Mouse (Mus musculus): ENCODE results near the gene Zbtb39. TPM values are rescaled to one million over a fixed set of nuclear protein-coding genes. Genes with fewer than 3 reads are reported as not detected.
"Not testable (repeated sequence)": the region's sequence is repeated elsewhere in the genome, so short reads cannot be mapped to it uniquely, and the experiment has no call there.

Gene Zbtb39
- polyA plus RNA-seq, 1 experiment from 2014 or later, result 9.3 TPM

DNA sequence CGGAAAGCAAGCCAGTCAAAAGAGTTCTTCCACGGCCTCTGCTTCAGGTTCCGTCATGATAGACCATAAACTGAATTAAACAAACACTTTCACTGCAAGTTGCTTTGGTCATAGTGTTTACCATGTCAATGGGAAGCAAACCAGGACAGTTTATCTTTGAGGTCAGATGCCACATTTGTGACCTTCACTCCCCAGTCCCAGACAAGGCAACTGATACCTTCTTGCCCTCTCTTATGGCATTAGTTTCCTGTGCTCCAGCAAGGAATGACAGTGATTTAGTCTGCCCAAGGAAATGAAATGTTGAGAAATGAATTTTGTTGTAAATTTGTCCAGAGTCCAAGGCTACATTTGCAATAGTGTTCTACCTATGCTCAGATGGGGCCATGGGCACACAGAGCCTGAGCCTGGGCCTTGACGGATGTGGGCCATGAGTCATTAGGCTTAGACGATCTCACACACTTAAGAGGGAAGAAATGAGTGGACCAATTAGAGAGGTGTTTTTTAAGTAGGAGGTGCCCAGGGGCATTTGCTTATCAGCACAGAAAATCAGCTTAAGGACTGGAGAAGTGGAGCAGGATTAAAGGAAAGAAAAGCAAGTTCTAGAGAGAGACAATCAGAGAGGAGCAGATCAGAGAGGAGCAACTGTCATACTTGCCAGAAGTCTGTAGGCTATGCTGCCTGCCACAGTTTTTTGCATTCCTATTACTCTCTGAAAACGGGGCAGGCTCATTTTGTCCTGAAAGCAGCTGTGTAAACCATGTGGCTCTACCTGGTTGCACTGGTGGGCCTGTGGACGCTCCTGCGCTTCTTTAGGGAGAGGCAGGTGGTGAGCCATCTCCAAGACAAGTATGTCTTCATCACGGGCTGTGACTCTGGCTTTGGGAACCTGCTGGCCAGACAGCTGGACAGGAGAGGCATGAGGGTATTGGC lies 20.1 kb downstream of the Zbtb39 start, which contains the start of the genes Rdh1 and Rdh16f1:
TSS of gene Rdh1 (plus strand) at position 541 of the 930 bp plus-strand sequence.
TSS of gene Rdh16f1 (plus strand) at position 607 of the 930 bp plus-strand sequence.
- Histone ChIP-seq H3K36me3 (ENCODE audit: control insufficient read depth, insufficient read depth, low read length) (no peaks in the 10 kb centered on the region), H3K4me3 (ENCODE audit: low read depth, low read length) (no peak within 1 kb of the TSS), H3K9me3 (ENCODE audit: control insufficient read depth, low read length) (no peaks in the 10 kb centered on the region), H3K4me1 (replicated peaks; ENCODE audit: control insufficient read depth, insufficient read depth, low read length) (no peaks in the 10 kb centered on the region), H3K4me2 (replicated peaks; ENCODE audit: low read depth, low read length) (no peak within 1 kb of the TSS), H3K27ac (ENCODE audit: low read depth, low read length) (no peak within 1 kb of the TSS), H3K27me3 (ENCODE audit: control insufficient read depth, insufficient read depth, low read length) (no peaks in the 10 kb centered on the region), H3K9ac (ENCODE audit: low read depth, low read length) (no peak within 1 kb of the TSS)
- DNase-seq (ENCODE audit: low spot score) (no peak), ATAC-seq (ENCODE audit: low FRiP score) (no peak)
- 79% methylated on average over 8 of the region's 9 CpGs for WGBS

DNA sequence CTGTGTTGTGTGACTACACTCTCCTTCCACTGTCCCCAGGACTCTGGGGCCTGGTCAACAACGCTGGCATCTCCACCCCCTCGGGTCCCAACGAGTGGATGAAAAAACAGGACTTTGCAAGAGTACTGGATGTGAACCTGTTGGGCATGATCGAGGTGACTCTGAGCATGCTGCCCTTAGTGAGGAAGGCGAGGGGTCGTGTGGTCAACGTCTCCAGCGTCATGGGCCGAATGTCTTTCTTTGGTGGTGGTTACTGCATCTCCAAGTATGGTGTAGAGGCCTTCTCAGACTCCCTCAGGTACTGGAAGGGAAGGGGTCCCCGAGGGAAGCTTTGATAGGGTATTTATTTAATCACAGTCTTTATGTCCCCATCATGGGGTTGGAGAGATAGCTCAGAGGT lies 23.6 kb downstream of the Zbtb39 start:
- not testable (repeated sequence) for DNase-seq (ENCODE audit: low spot score); H3K9ac ChIP-seq (ENCODE audit: low read depth, low read length); ATAC-seq (ENCODE audit: low FRiP score)

DNA sequence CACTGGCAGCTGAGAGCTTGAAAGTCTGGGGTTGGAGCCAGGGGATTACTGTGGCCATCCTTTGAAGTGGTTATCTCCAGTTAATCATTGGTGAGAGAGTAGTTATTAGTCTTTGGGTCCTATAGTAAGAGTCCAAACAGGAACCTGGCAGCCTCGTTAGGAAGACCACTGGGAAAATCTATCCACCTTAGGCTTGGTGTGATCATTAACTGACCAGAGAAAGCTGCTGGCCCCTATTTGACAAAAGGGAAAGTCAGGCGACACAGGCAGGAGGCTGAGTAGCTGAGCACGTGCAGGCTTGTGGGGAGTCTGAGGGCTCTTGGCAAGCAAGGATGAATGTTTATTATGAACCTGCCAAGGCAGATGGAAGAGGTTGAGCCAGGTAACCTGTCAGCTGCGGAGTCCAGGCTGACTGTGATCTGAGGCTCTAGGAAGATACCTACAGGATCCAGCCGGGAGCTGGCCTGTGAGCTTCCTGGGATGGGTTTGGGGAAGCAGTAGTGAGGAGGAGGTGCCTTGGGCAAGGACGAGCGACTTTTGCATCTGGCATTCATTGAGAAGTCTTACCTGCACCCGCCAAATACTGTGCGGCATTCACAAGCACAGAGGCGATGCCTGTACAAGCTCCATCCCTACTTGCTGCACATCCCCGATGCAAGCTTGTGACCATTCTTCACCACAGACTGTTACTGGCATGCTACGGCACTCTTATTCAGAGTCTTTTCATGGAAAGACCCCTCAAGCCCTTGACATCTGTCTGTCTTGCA lies 24.8 kb downstream of the Zbtb39 start:
- no peaks in the 10 kb centered on the region for H3K9me3 ChIP-seq (ENCODE audit: control insufficient read depth, low read length)

More for the DNA sequence above, 23.6 kb downstream of the Zbtb39 start:
- not testable (repeated sequence) for H3K4me3 ChIP-seq (ENCODE audit: low read depth, low read length); H3K4me2 ChIP-seq (replicated peaks; ENCODE audit: low read depth, low read length); H3K9me3 ChIP-seq (ENCODE audit: control insufficient read depth, low read length); H3K36me3 ChIP-seq (ENCODE audit: control insufficient read depth, insufficient read depth, low read length); H3K4me1 ChIP-seq (replicated peaks; ENCODE audit: control insufficient read depth, insufficient read depth, low read length); H3K27me3 ChIP-seq (ENCODE audit: control insufficient read depth, insufficient read depth, low read length); H3K27ac ChIP-seq (ENCODE audit: low read depth, low read length)
- WGBS, result 88% methylated on average over 10 of the region's 10 CpGs

DNA sequence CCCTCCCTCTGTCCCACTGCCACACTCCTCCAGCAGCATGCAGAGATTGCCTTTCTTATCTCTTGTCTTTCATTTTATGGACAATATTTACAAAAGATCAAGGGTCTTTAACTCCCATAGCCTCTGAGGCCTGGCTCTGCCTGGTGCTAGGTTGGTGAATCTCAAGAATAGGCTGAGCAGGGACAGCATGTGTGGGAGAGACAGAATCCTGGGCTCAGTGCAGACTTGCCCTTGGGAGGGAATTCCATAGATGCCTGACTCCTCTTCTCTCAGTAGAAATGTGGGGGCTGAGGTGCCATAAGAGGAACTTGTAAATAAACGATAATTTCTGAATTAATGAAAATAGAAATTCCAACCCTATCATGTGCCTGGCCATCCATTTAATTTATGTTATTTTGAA lies 27.2 kb downstream of the Zbtb39 start:
- 93% methylated on average over 1 of the region's 1 CpGs for WGBS
- Histone ChIP-seq H3K4me1 (replicated peaks; ENCODE audit: control insufficient read depth, insufficient read depth, low read length) (no peaks in the 10 kb centered on the region), H3K27me3 (ENCODE audit: control insufficient read depth, insufficient read depth, low read length) (no peaks in the 10 kb centered on the region), H3K9ac (ENCODE audit: low read depth, low read length) (no peak overlapping the region), H3K4me3 (ENCODE audit: low read depth, low read length) (no peak overlapping the region), H3K27ac (ENCODE audit: low read depth, low read length) (no peak overlapping the region), H3K36me3 (ENCODE audit: control insufficient read depth, insufficient read depth, low read length) (no peaks in the 10 kb centered on the region), H3K9me3 (ENCODE audit: control insufficient read depth, low read length) (no peaks in the 10 kb centered on the region), H3K4me2 (replicated peaks; ENCODE audit: low read depth, low read length) (no peak overlapping the region)
- no peak for DNase-seq (ENCODE audit: low spot score)
- ATAC-seq (ENCODE audit: low FRiP score), result no peak

More for the DNA sequence above, 24.8 kb downstream of the Zbtb39 start:
- Histone ChIP-seq H3K36me3 (ENCODE audit: control insufficient read depth, insufficient read depth, low read length) (no peaks in the 10 kb centered on the region), H3K4me2 (replicated peaks; ENCODE audit: low read depth, low read length) (no peak overlapping the region), H3K27me3 (ENCODE audit: control insufficient read depth, insufficient read depth, low read length) (no peaks in the 10 kb centered on the region), H3K9ac (ENCODE audit: low read depth, low read length) (no peak overlapping the region), H3K4me3 (ENCODE audit: low read depth, low read length) (no peak overlapping the region), H3K4me1 (replicated peaks; ENCODE audit: control insufficient read depth, insufficient read depth, low read length) (no peaks in the 10 kb centered on the region), H3K27ac (ENCODE audit: low read depth, low read length) (no peak overlapping the region)
- 65% methylated on average over 12 of the region's 12 CpGs for WGBS
- DNase-seq (ENCODE audit: low spot score) (no peak), ATAC-seq (ENCODE audit: low FRiP score) (no peak)

DNA sequence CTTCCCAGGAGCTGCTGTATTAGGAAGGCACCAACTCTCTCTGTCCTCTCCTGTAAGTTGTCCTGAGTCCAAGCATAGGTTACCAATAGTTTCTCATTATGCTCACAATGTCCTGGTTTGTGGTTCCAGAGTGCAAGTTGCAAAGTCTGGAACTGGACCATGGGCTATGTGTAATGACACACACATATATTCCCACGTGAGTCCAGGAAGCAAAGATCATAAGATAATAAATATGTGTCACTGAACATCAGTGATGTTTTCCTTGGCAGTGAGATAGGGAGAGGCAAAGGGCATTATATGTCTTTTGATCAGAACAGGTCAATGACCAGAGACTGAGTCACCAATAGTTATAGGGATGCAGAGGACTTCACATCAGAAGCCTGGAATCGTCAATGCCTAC lies 36.7 kb downstream of the Zbtb39 start, which contains the start of gene Rdh9:
TSS of gene Rdh9 (plus strand) at position 376 of the 400 bp plus-strand sequence.
- Histone ChIP-seq H3K4me3 (ENCODE audit: low read depth, low read length) (no peak within 1 kb of the TSS), H3K9me3 (ENCODE audit: control insufficient read depth, low read length) (no peaks in the 10 kb centered on the region), H3K36me3 (ENCODE audit: control insufficient read depth, insufficient read depth, low read length) (no peaks in the 10 kb centered on the region), H3K27ac (ENCODE audit: low read depth, low read length) (no peak within 1 kb of the TSS), H3K4me2 (replicated peaks; ENCODE audit: low read depth, low read length) (no peak within 1 kb of the TSS), H3K9ac (ENCODE audit: low read depth, low read length) (no peak within 1 kb of the TSS), H3K4me1 (replicated peaks; ENCODE audit: control insufficient read depth, insufficient read depth, low read length) (no peaks in the 10 kb centered on the region), H3K27me3 (ENCODE audit: control insufficient read depth, insufficient read depth, low read length) (no peaks in the 10 kb centered on the region)
- 86% methylated on average over 2 of the region's 2 CpGs for WGBS
- no peak for DNase-seq (ENCODE audit: low spot score)
- ATAC-seq (ENCODE audit: low FRiP score), result no peak

DNA sequence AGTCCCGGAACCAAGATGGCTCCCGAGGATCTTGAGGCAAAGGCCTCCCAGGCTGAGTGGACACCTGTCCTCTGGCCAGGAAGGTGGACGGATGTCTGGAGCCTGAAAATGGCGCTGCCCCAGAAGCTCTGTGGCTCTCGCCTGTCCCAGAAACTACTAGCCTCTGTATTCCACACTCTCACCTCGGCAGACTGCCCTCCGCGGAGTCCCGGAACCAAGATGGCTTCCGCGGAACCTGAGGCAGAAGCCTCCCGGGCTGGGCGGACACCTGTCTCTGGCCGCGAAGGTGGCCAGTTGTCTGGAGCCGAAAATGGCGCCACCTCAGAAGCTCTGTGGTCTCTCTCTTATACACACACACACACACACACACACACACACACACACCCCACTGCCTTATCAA lies 43.0 kb downstream of the Zbtb39 start:
- DNase-seq (ENCODE audit: low spot score); H3K9ac ChIP-seq (ENCODE audit: low read depth, low read length); H3K4me3 ChIP-seq (ENCODE audit: low read depth, low read length); H3K9me3 ChIP-seq (ENCODE audit: control insufficient read depth, low read length); H3K4me2 ChIP-seq (replicated peaks; ENCODE audit: low read depth, low read length); H3K36me3 ChIP-seq (ENCODE audit: control insufficient read depth, insufficient read depth, low read length); H3K4me1 ChIP-seq (replicated peaks; ENCODE audit: control insufficient read depth, insufficient read depth, low read length); H3K27me3 ChIP-seq (ENCODE audit: control insufficient read depth, insufficient read depth, low read length); ATAC-seq (ENCODE audit: low FRiP score); H3K27ac ChIP-seq (ENCODE audit: low read depth, low read length): not testable (repeated sequence)
- 97% methylated on average over 17 of the region's 17 CpGs for WGBS

DNA sequence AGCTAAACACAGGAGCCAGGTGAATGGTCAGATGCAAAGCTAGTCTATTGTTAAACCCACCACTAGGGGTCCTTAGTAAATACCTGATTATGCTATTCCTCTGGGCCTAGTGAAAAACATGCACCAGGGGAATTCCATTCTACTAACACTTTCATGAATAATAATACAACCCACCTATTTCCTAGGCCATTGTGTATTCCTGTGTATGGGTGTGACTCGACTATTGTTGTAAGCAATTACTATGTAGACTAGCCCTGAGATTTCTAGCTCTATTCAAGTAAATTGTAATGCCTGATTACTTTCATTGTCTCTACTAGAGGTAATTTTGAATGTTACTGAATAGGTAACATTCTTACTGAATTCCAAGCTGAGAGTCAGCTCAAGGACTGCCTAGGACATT lies 46.1 kb downstream of the Zbtb39 start:
- H3K36me3 ChIP-seq (ENCODE audit: control insufficient read depth, insufficient read depth, low read length); H3K9ac ChIP-seq (ENCODE audit: low read depth, low read length); DNase-seq (ENCODE audit: low spot score); H3K9me3 ChIP-seq (ENCODE audit: control insufficient read depth, low read length); H3K27me3 ChIP-seq (ENCODE audit: control insufficient read depth, insufficient read depth, low read length); ATAC-seq (ENCODE audit: low FRiP score); H3K4me3 ChIP-seq (ENCODE audit: low read depth, low read length); H3K27ac ChIP-seq (ENCODE audit: low read depth, low read length); H3K4me2 ChIP-seq (replicated peaks; ENCODE audit: low read depth, low read length); H3K4me1 ChIP-seq (replicated peaks; ENCODE audit: control insufficient read depth, insufficient read depth, low read length): not testable (repeated sequence)
- WGBS, result 90% methylated on average over 1 of the region's 1 CpGs

Data from hindbrain, embryonic 11.5 days (tissue).